Mouse (Mus musculus) embryonic facial prominence, embryonic 13.5 days (tissue): ENCODE results near the gene Prodh2. TPM values are rescaled to one million over a fixed set of nuclear protein-coding genes. Genes with fewer than 3 reads are reported as not detected.

Experiments
- microRNA-seq: library from miRNA; unstranded; fragments of <30 nt; microRNA quantifications from one replicate; pipeline ENCODE4, GENCODE M21; 2016
- polyA plus RNA-seq: library from polyadenylated mRNA; unstranded; fragments of >200 nt; fragmentation: Nextera tagmentation; extraction: Ambion mirVana; gene quantifications from 2 replicates; pipeline ENCODE4 v1.2.1, GENCODE M21; 2015

Prodh2 gene
- polyA plus RNA-seq, 1 experiment from 2014 or later: not detected

Small RNA genes lying within 50 kb of the gene (microRNA-seq; reads per million reads assigned to microRNA genes)
- 1.7 reads per million for gene Gm38670

Other genes starting within 250 kb of the Prodh2 start
- gene Thap8, start 213.5 kb upstream of the Prodh2 start, polyA plus RNA-seq: 0.15 and 0.59 TPM in 2 replicates
- 6.4 and 8.3 TPM in 2 replicates for gene Wdr62, start 213.2 kb upstream of the Prodh2 start, polyA plus RNA-seq
- 60.7 and 61.0 TPM in 2 replicates for gene Clip3, start 201.9 kb upstream of the Prodh2 start, polyA plus RNA-seq
- 91.8 and 104 TPM in 2 replicates for gene Alkbh6, start 184.9 kb upstream of the Prodh2 start, polyA plus RNA-seq
- 54.6 and 59.4 TPM in 2 replicates for gene Syne4, start 178.8 kb upstream of the Prodh2 start, polyA plus RNA-seq
- gene E130208F15Rik, start 171.9 kb upstream of the Prodh2 start, polyA plus RNA-seq: 5.1 TPM in 1 of 2 replicates, not detected in the other
- 19.2 and 22.5 TPM in 2 replicates for gene Sdhaf1, start 169.7 kb upstream of the Prodh2 start, polyA plus RNA-seq
- 5.8 and 7.5 TPM in 2 replicates for gene Lrfn3, start 130.8 kb upstream of the Prodh2 start, polyA plus RNA-seq
- gene Tyrobp, start 79.9 kb upstream of the Prodh2 start, polyA plus RNA-seq: 38.9 and 40.9 TPM in 2 replicates
- gene Hcst, start 73.8 kb upstream of the Prodh2 start, polyA plus RNA-seq: 0.72 and 0.91 TPM in 2 replicates
- gene Nfkbid, start 71.9 kb upstream of the Prodh2 start, polyA plus RNA-seq: 1.8 and 2.5 TPM in 2 replicates
- 53.4 and 54.1 TPM in 2 replicates for gene Aplp1, start 48.1 kb upstream of the Prodh2 start, polyA plus RNA-seq
- gene Kirrel2, start 35.9 kb upstream of the Prodh2 start, polyA plus RNA-seq: 0.17 and 0.52 TPM in 2 replicates
- 0.13 and 0.36 TPM in 2 replicates for gene Nphs1, start 35.3 kb upstream of the Prodh2 start, polyA plus RNA-seq
- gene Arhgap33, start 41.4 kb downstream of the Prodh2 start, polyA plus RNA-seq: 16.4 and 17.5 TPM in 2 replicates
- gene Hspb6, start 58.6 kb downstream of the Prodh2 start, polyA plus RNA-seq: 16.5 and 21.0 TPM in 2 replicates
- gene Proser3, start 58.7 kb downstream of the Prodh2 start, polyA plus RNA-seq: 15.8 and 17.4 TPM in 2 replicates
- 44.1 and 47.7 TPM in 2 replicates for gene Lin37, start 66.2 kb downstream of the Prodh2 start, polyA plus RNA-seq
- 97.0 and 104 TPM in 2 replicates for gene U2af1l4, start 69.7 kb downstream of the Prodh2 start, polyA plus RNA-seq
- gene Gm49396, start 69.7 kb downstream of the Prodh2 start, polyA plus RNA-seq: 14.9 and 15.4 TPM in 2 replicates
- gene Psenen, start 70.0 kb downstream of the Prodh2 start, polyA plus RNA-seq: 131 and 138 TPM in 2 replicates
- 4.3 and 4.8 TPM in 2 replicates for gene Igflr1, start 71.8 kb downstream of the Prodh2 start, polyA plus RNA-seq
- gene Kmt2b, start 95.1 kb downstream of the Prodh2 start, polyA plus RNA-seq: 9.3 and 13.8 TPM in 2 replicates
- gene Zbtb32, start 105.3 kb downstream of the Prodh2 start, polyA plus RNA-seq: 0.27 and 0.29 TPM in 2 replicates
- gene Upk1a, start 119.2 kb downstream of the Prodh2 start, polyA plus RNA-seq: 0.28 and 0.55 TPM in 2 replicates
- 818 and 841 TPM in 2 replicates for gene Cox6b1, start 132.5 kb downstream of the Prodh2 start, polyA plus RNA-seq
- gene Etv2, start 142.2 kb downstream of the Prodh2 start, polyA plus RNA-seq: not detected in 2 replicates
- 128 and 139 TPM in 2 replicates for gene Rbm42, start 156.7 kb downstream of the Prodh2 start, polyA plus RNA-seq
- 51.0 and 51.3 TPM in 2 replicates for gene Haus5, start 171.4 kb downstream of the Prodh2 start, polyA plus RNA-seq
- gene Pmis2, start 178.0 kb downstream of the Prodh2 start, polyA plus RNA-seq: not detected in 2 replicates
- gene 2200002J24Rik, start 205.3 kb downstream of the Prodh2 start, polyA plus RNA-seq: not detected in 2 replicates
- 0.10 and 0.17 TPM in 2 replicates for gene Atp4a, start 218.6 kb downstream of the Prodh2 start, polyA plus RNA-seq
- gene Tmem147, start 235.9 kb downstream of the Prodh2 start, polyA plus RNA-seq: 181 and 185 TPM in 2 replicates